Mouse (Mus musculus): ENCODE data around the gene Wap. TPM values are rescaled to one million over a fixed set of nuclear protein-coding genes. Genes with fewer than 3 reads are reported as not detected.

The Wap gene
- polyA plus RNA-seq, 1 experiment from 2014 or later: not detected

Other genes with a start within 250 kb of the Wap start
- gene Zmiz2, start 249.6 kb downstream of the Wap start, polyA plus RNA-seq (2015; fragmentation: Nextera tagmentation; extraction: Ambion mirVana): 4.4 and 4.7 TPM in 2 replicates
- gene Ppia, start 223.2 kb downstream of the Wap start, polyA plus RNA-seq (2015; fragmentation: Nextera tagmentation; extraction: Ambion mirVana): 3,630 and 3,871 TPM in 2 replicates
- 109 and 112 TPM in 2 replicates for gene H2afv, start 194.2 kb downstream of the Wap start, polyA plus RNA-seq (2015; fragmentation: Nextera tagmentation; extraction: Ambion mirVana)
- 11.1 and 12.6 TPM in 2 replicates for gene Purb, start 162.7 kb downstream of the Wap start, polyA plus RNA-seq (2015; fragmentation: Nextera tagmentation; extraction: Ambion mirVana)
- gene Myo1g, start 117.7 kb downstream of the Wap start, polyA plus RNA-seq (2015; fragmentation: Nextera tagmentation; extraction: Ambion mirVana): 4.7 and 5.3 TPM in 2 replicates
- gene Ccm2, start 91.8 kb downstream of the Wap start, polyA plus RNA-seq (2015; fragmentation: Nextera tagmentation; extraction: Ambion mirVana): 45.8 and 46.1 TPM in 2 replicates
- gene Nacad, start 32.6 kb downstream of the Wap start, polyA plus RNA-seq (2015; fragmentation: Nextera tagmentation; extraction: Ambion mirVana): 5.0 and 5.7 TPM in 2 replicates
- gene Tbrg4, start 12.6 kb downstream of the Wap start, polyA plus RNA-seq (2015; fragmentation: Nextera tagmentation; extraction: Ambion mirVana): 46.1 and 46.2 TPM in 2 replicates
- gene Ramp3, start 19.9 kb upstream of the Wap start, polyA plus RNA-seq (2015; fragmentation: Nextera tagmentation; extraction: Ambion mirVana): 0.15 TPM in 1 of 2 replicates, not detected in the other
- not detected in 2 replicates for gene Gm11983, start 199.0 kb upstream of the Wap start, polyA plus RNA-seq (2015; fragmentation: Nextera tagmentation; extraction: Ambion mirVana)